Mouse (Mus musculus) frontal cortex, adult 2 months (tissue): ENCODE measurements at regions not wholly inside any gene's neighbourhood (a gene's known extent, or its start where the extent isn't known, plus 50 kb on each side); places are given as distances from the start of the nearest gene placed in this dataset.

ENCODE experiments used
- DNase-seq, 2 experiments: peaks; one replicate each; pipeline ENCODE4 v3.0.0; 2022; ENCODE audit warnings: low spot score in 1 of 2; ENCODE audit errors: extremely low spot score in 1 of 2

DNA sequence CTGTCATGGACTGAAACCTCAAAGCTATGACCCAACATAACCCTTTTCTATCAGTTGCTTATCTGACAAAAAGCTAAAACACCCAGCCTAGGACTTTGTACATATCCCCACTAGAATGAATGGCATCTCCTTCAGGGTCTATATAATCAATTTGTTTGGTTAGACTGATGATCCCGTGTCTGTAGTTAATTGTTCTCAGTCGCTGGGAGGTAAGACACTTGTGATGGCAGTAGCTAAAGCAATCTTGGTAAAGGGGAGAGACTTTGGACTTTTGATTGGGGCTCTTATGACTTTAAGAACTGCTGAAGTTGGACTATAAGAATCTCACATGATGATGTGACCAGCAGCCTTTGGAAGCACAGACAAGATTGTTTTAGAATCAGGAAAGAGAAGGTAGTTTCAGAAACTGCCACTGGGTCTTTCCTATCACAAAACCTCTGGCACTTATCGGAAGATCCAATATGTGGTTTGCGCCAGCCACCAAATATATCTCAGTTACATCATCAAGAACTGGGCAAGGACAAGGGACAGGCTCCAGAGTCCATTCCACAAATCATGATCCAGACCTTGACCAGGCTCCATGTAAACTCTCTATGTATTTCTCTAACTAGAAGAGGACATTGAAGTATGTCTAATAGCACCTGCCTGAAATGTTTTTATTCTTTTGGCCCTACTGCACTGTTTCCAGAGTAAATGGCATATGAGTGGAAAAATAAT, 183.1 kb downstream of the Sp3 start:
- no peak for DNase-seq

- no peak for DNase-seq
These were observed 179.6 kb downstream of the Sp3 start for GRCm38 (mm10) chr2:72800696-72801095.

GRCm38 (mm10) chr2:72813282-72813974, 166.8 kb downstream of the Sp3 start:
- peak in 1 of 2 experiments; percentile 1 for DNase-seq

DNA sequence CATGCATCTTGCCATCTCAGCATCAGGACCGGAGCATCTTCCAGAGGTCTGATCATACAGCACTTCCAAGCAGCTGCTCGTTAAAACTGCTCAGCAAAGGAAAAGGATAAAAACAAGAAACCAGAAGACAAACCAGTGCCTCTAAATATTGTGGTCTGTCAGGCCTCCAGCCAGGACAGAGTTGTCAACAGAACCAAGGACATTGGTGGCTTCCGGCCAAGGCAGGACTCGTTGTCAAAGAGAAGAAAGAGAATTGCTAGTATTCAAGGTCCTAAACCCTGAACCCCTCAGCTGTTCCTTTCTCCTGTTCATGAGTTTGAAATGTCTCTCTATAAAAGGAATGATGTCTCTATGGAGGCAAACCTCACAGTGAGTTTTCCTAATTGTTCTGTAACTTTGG, 155.0 kb downstream of the Sp3 start:
- DNase-seq: no peak

- no peak for DNase-seq
These were observed 151.1 kb downstream of the Sp3 start for GRCm38 (mm10) chr2:72829139-72829538.

- no peak for DNase-seq
These were observed 147.5 kb downstream of the Sp3 start for GRCm38 (mm10) chr2:72832770-72833169.

- DNase-seq: no peak
These were observed 142.0 kb downstream of the Sp3 start for GRCm38 (mm10) chr2:72838085-72838727.

- DNase-seq: no peak
These were observed 140.6 kb downstream of the Sp3 start for GRCm38 (mm10) chr2:72839673-72840072.

- DNase-seq: peak in 1 of 2 experiments; percentile 28
These were observed 138.9 kb downstream of the Sp3 start for GRCm38 (mm10) chr2:72841367-72841766.

DNA sequence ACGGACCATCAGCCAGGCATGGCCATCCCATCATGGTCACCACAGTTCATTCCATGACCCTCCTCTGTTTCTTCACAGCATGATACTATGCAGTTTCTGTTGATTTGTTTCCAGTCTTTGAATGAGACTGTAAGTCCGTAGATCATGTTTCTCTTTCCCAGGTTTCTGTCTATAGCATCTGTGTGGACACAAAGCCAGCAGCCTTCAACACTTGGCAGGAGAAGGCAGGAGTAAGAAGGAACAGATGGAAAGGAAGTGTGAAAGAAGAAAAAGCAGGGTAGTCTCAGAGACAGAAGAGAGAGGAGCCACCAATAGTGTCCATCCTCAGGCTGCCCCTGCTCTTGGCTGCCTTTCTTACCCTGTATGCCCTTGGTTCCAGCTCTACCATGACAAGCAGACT, 136.6 kb downstream of the Sp3 start:
- DNase-seq: peak in 1 of 2 experiments; percentile 25

DNA sequence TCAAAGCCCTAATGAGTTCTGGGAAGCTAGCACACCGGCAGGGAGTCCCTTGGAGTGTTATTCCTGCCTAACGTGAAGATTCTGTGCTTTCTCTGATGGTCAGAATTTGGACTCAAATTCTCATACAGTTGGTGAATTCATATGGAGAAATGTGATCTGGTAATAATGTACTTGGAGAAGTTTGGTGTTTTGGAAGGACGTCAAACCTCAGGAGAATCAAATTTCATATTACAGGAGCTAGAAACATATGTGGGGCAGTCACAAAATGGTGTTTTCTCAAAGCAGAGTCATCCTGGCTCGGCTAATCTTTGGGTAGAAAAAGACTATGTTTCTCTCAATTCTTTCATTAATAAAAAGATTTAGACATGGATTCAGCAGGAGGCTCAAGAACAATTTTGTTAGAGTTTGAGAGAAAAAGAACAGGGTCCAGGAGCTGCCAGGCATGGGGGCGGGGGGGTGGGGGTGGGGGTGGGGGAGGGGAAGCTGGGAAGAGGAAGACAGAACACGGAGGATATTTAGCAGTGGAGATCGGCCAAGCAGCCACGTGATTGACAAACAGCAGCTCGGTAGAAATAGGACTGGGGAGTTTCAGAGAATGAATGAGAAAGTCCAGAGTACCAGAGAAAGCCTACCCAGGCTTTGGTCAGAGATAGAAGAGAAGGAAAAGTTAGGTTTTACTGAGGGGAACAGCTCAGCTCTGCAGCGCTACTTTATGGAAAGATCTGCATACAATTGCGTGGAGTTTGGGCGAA, 130.6 kb downstream of the Sp3 start:
- DNase-seq: peak in 1 of 2 experiments; percentile 12

DNA sequence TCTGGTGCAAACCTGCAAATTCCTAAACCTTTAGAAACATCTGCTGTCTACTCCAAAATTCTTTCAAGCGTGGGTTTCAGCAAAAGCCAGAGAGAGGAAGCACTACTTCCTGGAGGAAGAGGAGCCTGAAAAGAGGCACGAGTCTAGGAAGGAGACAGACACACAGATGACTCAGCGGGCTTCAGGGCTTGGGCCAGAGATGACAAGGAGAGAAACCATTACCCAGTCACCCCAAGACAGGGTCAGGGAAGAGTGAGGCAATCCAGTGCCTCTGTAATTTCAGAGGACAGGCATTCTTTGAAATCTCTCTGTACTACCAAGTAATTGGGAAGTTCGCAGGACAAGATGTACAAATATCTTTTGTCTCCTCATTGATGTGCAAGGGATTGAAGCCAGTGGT, 127.7 kb downstream of the Sp3 start:
- DNase-seq: peak in 1 of 2 experiments; percentile 5

GRCm38 (mm10) chr2:72855276-72855970, 124.8 kb downstream of the Sp3 start:
- DNase-seq: peak in 1 of 2 experiments; percentile 23

DNA sequence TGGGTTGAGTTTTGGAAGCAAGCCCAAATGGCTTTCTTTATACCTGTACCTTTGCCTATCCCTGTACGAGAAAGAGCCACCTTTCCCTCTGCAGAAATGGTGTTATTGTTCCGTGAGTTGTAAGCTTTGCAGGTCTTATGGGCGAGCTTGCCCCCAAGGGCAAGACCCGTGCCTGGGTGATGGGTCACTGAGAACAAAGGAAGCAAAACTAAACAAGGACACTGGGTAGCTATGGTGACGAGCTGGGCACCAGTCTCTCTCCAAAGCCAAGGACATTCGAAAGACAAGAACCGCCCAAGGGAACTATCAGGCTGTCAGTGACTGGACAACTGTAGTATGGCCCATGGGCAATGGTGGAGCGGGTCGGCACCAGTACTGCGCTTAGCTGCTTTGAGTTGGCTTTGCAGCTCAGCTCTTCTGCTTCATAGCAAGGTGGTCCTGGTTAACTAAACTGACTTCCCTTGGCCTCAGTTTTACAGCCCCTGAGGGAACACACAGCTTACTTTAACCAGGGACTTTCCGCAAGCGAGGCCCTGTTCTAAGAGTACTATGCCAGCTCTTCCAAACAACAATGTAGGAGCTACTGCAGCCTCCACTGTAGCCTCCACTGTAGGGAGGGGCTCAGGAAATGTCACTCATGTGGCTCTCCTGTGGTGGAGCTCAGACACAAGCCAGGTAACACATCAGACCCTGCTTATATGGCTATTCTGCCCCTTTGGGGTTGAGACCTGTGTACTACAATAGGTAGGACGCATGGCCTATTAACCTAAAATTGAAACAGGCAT, 124.1 kb downstream of the Sp3 start:
- no peak for DNase-seq

GRCm38 (mm10) chr2:72857377-72857776, 122.9 kb downstream of the Sp3 start:
- DNase-seq: no peak

DNA sequence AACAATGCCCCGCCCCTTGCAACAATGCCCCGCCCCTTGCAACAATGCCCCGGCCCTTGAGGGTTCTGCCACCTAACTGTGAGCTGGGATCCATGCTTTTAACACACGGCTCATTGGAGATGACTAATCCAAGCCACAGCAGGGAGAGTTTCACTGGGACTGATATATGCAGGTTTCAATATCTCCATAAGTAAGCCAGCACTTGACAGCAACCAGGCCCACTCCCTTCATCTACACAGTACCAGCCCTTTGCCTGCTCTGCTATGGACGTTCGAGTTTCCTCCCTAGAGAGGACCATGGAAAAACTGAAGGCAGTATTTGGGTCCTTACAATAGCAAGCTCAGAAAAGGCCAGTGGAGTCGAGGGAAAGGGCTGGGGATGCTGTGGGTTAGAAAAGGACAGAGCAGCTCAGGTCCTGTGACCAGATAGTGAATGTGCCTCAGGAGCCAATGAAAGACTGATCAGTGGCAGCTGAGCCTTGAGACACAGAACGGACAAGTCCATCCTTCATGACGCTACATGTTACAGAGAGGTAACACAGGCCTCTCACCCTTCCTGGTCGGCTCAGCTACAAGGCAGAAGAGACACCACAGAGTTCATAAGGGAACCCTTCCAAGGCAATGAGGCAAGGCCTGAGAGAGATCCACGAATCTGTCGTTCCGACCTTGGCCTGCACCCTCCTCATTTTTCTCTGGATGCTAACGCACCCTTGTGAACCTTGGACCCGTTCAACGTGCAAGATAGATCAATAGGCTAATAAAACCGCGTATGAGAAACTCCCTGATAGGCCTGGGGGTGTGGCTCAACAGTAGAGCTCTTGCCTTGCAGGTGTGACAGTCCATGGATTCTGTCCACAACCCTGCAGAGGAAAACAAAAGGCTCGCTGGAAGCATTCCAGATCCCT, 114.5 kb downstream of the Sp3 start:
- DNase-seq: no peak

- DNase-seq: no peak
These were observed 113.9 kb downstream of the Sp3 start for GRCm38 (mm10) chr2:72866366-72866688.

DNA sequence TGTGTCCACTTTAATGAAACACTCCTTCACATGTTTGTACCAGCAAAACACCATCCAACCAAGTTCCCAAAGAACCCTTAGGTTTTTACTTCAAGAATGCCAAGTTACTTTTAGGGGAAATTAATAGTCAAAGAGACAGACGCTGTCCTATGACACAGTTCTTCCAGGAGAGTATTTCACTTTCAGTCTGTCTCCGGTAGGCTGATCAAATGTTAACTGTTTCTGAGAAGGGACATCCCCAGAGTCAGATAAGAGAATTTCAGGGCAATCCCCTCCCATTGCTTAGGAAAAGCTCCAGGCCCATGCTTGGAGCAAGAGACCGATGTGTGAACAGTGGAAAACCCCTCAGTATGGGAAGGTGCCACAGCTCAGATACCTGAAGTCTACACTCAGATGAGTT, 112.1 kb downstream of the Sp3 start:
- no peak for DNase-seq

DNA sequence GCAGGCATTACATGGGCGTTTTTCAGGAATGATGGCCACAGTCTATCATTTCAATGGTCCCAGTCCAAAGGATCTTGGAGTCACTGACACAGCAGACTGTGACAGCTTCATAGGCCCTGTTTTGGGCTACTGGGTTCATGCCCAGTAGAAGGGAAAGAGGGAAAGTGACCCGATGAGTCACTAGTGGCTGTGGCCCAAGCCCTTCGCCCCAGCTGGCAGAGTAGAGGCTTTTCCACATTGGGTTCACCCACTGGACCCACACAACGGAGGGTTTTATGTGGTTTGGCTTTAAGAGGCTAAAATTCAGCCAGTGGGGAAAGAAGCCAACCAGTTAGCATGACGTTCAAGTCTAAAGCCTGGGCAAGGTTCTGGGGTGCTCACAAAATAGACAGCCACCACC, 108.4 kb downstream of the Sp3 start:
- peak in 1 of 2 experiments; percentile 58 for DNase-seq
